Mouse (Mus musculus) macrophage (primary cell): ENCODE measurements around the gene Ugt1a7c. TPM values are rescaled to one million over a fixed set of nuclear protein-coding genes. Genes with fewer than 3 reads are reported as not detected.

Source experiments
- H3K27ac ChIP-seq: fragments of 350-480 bp; formaldehyde crosslinking; 2 replicates; pipeline ENCODE4 v1.9.0; 2021
- H3K36me3 ChIP-seq: fragments of 350-480 bp; formaldehyde crosslinking; 2 replicates; pipeline ENCODE4 v1.9.0; 2021; ENCODE audit errors: inconsistent target
- H3K4me3 ChIP-seq: fragments of 350-480 bp; formaldehyde crosslinking; 2 replicates; pipeline ENCODE4 v1.9.0; 2021; ENCODE audit errors: inconsistent target
- H3K79me2 ChIP-seq: fragments of 350-480 bp; formaldehyde crosslinking; 2 replicates; pipeline ENCODE4 v1.9.0; 2021; ENCODE audit errors: inconsistent target
- WGBS: methylation state at CpG from one replicate; pipeline ENCODE4 v1.1.7; 2026; ENCODE audit warnings: inconsistent platforms; ENCODE audit not compliant: missing documents; 5-methylcytosine and 5-hydroxymethylcytosine counted together
- polyA plus RNA-seq: library from polyadenylated mRNA; stranded (reverse); fragments of 250-400 nt; gene quantifications from 3 replicates; pipeline ENCODE4 v1.2.4, GENCODE M21; 2018; ENCODE audit warnings: inconsistent platforms

Ugt1a7c gene
- polyA plus RNA-seq, 1 experiment from 2014 or later, result 101 TPM

- 85% methylated on average over 5 of the region's 5 CpGs for WGBS
- H3K27ac ChIP-seq, result no peak overlapping the region
- H3K4me3 ChIP-seq, result no peak overlapping the region
- no peaks in the 10 kb centered on the region for H3K36me3 ChIP-seq
- H3K79me2 ChIP-seq, result no peaks in the 10 kb centered on the region
Measured at GRCm38 (mm10) chr1:88229986-88230385, 135.1 kb downstream of the Ugt1a7c start.

DNA sequence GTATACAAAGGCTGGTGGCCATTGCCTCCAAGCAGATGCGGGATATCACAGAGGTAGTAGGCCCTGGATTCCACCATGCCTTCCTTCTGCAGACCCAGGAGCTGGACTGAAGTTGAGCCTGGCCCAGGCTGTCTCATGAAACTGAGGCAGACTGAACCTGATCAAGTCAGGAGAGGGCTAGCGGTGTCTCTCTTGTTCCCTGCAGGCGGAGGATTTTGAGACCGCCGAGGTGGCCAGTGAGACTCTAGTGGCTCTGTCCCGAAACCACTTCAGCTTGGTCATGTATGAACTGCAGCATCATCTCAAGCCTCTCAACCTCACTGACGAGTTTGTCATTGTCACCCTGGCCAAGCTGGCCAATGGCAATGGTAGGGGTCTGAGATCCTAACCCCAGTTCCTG is 135.6 kb downstream of the Ugt1a7c start:
- Histone ChIP-seq H3K4me3 (no peak overlapping the region), H3K79me2 (no peaks in the 10 kb centered on the region), H3K36me3 (no peaks in the 10 kb centered on the region), H3K27ac (no peak overlapping the region)
- 71% methylated on average over 7 of the region's 7 CpGs for WGBS

DNA sequence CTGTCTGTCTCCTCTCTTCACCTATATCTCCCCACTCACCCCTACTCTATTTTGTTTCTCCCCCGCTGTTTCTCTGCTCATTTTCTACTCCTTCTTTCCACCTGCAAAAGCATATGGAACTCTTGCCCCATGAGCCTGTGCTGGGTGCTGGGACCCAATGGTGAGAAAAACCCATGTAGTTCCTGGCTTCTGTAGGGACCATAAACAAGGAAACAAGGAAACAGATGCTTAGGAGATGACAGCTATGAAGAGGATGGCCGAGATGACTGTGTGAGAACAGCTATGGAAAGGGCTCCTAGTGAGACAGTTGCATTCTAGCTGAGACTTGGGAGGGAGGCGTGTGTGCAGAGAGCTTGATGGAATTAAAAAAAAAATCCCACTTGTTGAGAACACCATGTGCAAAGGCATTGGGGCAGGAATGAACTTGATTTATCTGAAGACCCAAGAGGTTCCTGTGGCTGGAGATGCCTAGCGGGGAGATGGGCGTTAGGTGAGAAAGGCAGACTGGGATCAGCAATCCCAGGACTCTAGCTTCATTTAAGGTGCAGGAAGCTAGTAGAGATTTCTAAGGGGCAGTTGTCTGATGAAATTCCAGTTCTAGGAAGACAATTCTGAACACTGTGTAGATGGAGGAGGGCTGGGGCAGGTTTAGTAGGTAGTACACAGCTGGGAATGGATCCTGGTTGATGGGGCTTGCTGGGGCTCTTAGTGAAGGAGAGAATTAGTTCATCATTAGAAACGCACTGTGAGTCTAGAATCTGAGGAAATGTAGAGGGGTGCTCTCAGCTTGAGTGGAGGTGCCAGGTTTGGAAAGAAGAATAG is 136.3 kb downstream of the Ugt1a7c start:
- WGBS, result 77% methylated on average over 6 of the region's 6 CpGs
- H3K27ac ChIP-seq, result no peak overlapping the region
- no peaks in the 10 kb centered on the region for H3K36me3 ChIP-seq
- H3K4me3 ChIP-seq, result no peak overlapping the region
- H3K79me2 ChIP-seq, result no peaks in the 10 kb centered on the region

DNA sequence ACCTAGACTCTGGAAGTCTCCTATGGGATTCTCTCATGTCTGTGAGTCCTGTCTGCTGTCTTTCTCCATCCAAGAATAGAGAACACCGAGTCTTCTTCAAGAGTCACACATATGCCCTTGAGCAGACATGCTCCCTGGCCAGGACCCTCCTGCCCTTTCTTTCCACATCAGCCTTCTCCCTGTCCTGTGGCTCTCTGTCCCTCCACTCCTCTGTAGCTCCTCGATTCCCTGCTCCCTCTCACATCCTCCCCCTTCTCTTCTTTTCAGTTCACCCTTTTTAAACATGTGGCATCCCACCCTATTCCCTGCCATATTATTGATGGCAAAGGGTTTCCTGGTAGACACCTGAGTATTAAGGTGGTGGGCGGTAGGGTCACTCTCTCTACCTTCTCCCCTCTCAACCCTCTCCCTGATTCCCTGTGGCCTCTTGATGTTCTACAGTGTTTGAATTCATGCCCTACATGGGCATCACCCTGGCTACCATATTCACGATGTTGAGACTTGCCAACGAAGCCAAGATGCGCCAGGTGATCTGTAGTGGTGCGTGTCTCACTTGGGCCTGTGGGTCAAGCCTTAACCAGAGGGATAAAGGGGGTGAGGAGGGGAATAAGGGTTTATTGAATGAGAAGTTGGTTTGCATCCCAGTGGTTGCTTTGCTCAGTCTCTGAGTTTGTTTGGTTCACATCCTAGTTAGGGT is 137.1 kb downstream of the Ugt1a7c start:
- Histone ChIP-seq H3K4me3 (no peak overlapping the region), H3K27ac (no peak overlapping the region), H3K79me2 (no peaks in the 10 kb centered on the region), H3K36me3 (no peaks in the 10 kb centered on the region)
- WGBS, result 73% methylated on average over 7 of the region's 7 CpGs

DNA sequence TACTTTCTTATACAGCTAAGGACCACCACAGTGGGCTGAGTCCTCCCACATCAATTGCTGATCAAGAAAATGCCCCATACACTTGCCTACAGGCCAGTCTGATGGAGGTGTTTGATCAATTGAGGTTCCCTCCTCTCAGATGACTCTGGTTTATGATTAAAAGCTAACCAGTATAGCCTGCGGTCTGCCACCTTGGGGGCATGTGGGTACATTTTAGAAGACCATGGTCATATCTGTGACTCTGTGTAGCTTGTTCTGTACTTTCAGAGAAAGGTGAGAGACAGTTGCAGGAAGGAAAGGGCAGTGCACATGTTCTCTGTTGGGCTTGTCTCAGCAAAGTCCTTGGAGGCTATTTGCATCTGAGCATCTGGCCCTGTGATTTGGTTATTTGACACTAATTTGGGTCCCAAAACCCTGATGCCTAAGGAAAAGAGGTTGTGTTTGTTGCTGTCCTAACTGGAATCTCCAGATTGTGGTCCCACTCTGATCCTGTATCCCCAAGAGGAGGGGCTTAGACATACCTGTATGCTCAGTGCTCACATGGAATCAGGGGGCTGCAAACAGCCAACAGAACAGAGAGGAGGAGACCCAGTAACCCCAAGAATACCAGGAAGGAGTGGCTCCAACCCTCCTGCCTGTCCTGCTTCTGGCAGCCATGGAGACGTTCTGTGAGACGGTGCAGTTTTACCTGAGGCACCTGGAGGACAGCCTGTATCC is 138.0 kb downstream of the Ugt1a7c start:
- no peak overlapping the region for H3K27ac ChIP-seq
- 55% methylated on average over 3 of the region's 3 CpGs for WGBS
- no peaks in the 10 kb centered on the region for H3K79me2 ChIP-seq
- H3K36me3 ChIP-seq, result no peaks in the 10 kb centered on the region
- no peak overlapping the region for H3K4me3 ChIP-seq

- H3K36me3 ChIP-seq, result no peaks in the 10 kb centered on the region
- H3K27ac ChIP-seq, result no peak overlapping the region
- 68% methylated on average over 14 of the region's 14 CpGs for WGBS
- H3K79me2 ChIP-seq, result no peaks in the 10 kb centered on the region
- no peak overlapping the region for H3K4me3 ChIP-seq
Measured at GRCm38 (mm10) chr1:88233421-88234247, 138.8 kb downstream of the Ugt1a7c start.

GRCm38 (mm10) chr1:88234248-88234610 is 139.4 kb downstream of the Ugt1a7c start:
- WGBS, result 67% methylated on average over 4 of the region's 4 CpGs
- Histone ChIP-seq H3K79me2 (no peaks in the 10 kb centered on the region), H3K36me3 (no peaks in the 10 kb centered on the region), H3K27ac (no peak overlapping the region), H3K4me3 (no peak overlapping the region)

GRCm38 (mm10) chr1:88234646-88235045 is 139.8 kb downstream of the Ugt1a7c start:
- WGBS, result 42% methylated on average over 5 of the region's 5 CpGs
- Histone ChIP-seq H3K36me3 (no peaks in the 10 kb centered on the region), H3K79me2 (no peaks in the 10 kb centered on the region), H3K27ac (no peak overlapping the region), H3K4me3 (no peak overlapping the region)

DNA sequence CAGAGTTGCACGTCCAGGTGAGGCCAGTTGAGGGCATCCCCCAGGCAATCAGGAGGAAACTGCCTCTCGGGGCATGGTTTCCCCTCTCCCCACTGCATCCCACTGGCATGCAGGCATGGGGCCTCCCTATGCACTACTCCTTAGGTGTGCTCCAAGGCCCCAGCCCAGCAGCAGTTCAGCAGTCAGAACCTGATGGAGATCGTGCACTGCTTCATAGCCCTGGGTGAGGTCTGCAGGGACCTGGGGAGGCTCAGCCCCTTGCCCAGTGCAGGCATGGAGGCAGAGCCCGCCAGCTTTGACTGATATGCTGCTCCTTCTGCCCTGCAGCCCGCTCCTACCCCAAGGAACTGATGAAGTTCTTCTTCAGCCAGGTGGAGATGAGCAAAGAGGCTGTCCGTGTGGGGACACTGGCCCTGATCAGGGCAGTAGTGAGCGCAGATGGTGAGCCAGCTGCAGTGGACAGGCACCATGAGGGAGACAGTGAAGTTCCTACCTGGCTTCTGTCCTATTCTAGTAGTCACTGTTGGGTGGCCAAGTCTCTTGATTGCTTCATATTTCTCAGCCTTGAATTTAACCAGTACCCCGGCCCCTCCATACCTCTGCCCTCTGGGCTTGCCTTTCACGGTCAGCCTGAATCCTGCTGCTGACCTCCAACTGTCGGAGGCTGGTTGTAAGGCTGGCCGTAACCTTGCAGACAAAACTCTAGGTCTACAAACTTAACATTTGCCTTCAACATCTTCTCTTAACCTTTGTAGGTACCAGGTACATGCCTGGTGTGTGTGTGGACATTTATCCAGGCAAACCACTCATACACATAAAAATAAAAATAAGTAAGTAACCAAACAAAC is 140.4 kb downstream of the Ugt1a7c start:
- 64% methylated on average over 11 of the region's 11 CpGs for WGBS
- no peaks in the 10 kb centered on the region for H3K79me2 ChIP-seq
- no peak overlapping the region for H3K4me3 ChIP-seq
- no peak overlapping the region for H3K27ac ChIP-seq
- no peaks in the 10 kb centered on the region for H3K36me3 ChIP-seq

DNA sequence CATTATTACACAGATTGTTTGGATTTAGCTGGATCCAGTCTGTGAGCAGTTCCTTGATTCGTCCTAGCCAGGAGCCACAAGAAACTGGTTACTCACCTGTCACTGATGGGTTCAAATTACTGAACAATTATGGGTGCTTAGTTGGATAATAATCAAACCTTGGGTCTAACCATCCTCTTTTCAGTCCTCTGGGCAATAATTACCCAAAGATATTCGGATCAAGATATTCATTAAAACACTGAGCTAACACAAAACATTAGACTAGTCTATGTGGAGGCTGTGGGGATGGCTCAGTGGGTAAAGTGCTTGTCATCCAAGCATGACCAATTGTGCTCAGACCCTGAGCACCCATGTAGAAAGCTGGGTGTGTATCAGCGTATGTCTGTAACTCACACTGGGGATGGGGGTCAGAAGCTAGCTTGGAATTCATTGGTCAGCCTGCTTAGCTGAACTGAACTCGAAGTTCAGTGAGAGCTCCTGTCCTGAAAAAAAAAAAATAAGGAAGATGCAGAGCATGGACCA is 141.1 kb downstream of the Ugt1a7c start:
- H3K4me3 ChIP-seq, result no peak overlapping the region
- H3K36me3 ChIP-seq, result no peaks in the 10 kb centered on the region
- H3K27ac ChIP-seq, result no peak overlapping the region
- no peaks in the 10 kb centered on the region for H3K79me2 ChIP-seq
- 66% methylated on average over 4 of the region's 4 CpGs for WGBS

DNA sequence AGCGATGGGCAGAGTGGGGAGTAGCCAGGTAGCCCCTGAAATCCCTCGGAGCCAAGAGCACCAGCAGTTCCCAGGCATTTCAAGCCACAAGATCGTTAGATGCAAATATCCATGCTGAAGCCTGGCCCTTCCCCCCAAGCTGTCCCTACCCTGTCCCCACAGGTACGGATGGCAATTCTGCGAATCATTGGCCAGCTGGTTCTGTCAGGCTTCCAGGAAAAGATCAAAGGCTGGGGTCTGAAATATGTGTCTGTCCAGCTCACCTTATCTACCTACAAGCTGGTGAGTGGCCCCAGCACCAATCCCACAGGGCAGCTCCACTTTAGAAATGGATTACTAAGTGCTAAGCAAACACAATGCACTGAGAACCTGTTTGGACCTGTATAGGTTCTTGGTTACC is 142.4 kb downstream of the Ugt1a7c start:
- no peak overlapping the region for H3K27ac ChIP-seq
- no peak overlapping the region for H3K4me3 ChIP-seq
- H3K36me3 ChIP-seq, result no peaks in the 10 kb centered on the region
- H3K79me2 ChIP-seq, result no peaks in the 10 kb centered on the region
- whole genome bisulfite sequencing, result 78% methylated on average over 5 of the region's 5 CpGs

DNA sequence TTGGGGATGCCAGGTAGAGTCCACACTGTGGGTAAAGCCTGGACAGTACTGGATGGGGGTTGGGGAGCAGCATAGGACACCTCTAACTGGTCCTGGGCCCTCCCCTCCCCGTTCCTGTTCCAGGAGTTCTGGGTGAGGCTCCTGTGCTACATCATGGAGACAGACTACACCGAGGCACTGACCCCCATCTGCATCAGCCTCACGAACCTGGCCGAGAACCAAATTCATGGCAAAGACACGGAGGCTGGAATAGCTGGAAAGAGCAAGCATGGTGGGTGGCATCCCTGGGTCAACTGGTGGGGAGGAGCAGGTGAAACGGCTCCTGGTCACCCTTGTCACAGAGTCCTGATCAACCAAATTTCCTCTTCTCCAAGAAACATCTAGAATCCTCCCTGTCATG is 143.9 kb downstream of the Ugt1a7c start:
- Histone ChIP-seq H3K4me3 (no peak overlapping the region), H3K79me2 (no peaks in the 10 kb centered on the region), H3K36me3 (no peaks in the 10 kb centered on the region), H3K27ac (no peak overlapping the region)
- 80% methylated on average over 6 of the region's 6 CpGs for WGBS

GRCm38 (mm10) chr1:88240072-88240471 is 145.2 kb downstream of the Ugt1a7c start:
- H3K79me2 ChIP-seq, result no peaks in the 10 kb centered on the region
- H3K36me3 ChIP-seq, result no peaks in the 10 kb centered on the region
- no peak overlapping the region for H3K4me3 ChIP-seq
- no peak overlapping the region for H3K27ac ChIP-seq
- 73% methylated on average over 5 of the region's 5 CpGs for WGBS
